Mouse (Mus musculus) urinary bladder, postnatal 10 days (tissue): ENCODE measurements at regions not wholly inside any gene's neighbourhood (a gene's known extent, or its start where the extent isn't known, plus 50 kb on each side); places are given as distances from the start of the nearest gene placed in this dataset.

ENCODE experiments used
- DNase-seq: peaks from one replicate; pipeline ENCODE4 v3.0.0; 2022; ENCODE audit warnings: low spot score

- no peak for DNase-seq
These were observed 52.6 kb upstream of the Tgfbr2 start for GRCm38 (mm10) chr9:116227738-116228137.
